In the genomic region with DNA sequence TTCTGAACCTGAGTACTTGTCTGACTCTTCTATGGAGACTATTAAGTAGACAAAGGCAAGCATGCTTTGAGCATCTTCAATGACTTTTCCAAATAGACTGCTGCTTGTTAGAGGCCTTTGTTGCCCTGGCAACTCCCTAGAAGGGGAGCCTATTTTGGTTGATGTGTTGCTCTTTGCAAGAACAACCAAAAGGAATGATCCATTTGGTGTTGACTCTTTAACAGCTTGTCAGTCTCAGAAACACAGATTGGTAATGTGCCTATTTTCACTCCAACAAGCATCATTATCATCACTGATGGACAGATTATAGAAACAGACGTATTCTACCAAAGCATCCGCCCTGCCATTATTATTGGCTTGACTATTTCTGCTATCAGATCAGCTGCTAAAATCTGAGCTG, we compare ENCODE assay signal across 21 mouse cellular contexts.
DNase-seq lines count a peak whose midpoint lies in the region; ATAC-seq and TF ChIP-seq lines count a peak whose summit lies in the region.
"Had no signal": no experiment of that assay in that cellular context is flagged by ENCODE, and none has a peak within 500 bp of the region (broad histone marks: within the 10 kb centered on the region; RNA-seq: fewer than 3 reads in every experiment).

No protein-coding gene starts in this region.

- no peak overlapping the region for H3K4me3 ChIP-seq in forebrain, postnatal 0 days (ENCODE audit: low read depth, low read length)
- no peak overlapping the region for H3K4me3 ChIP-seq in forebrain, embryonic 16.5 days (replicated peaks; ENCODE audit: low read length)
- H3K4me3 ChIP-seq: embryonic facial prominence, embryonic 10.5 days; forebrain, embryonic 15.5 days; heart, embryonic 10.5 days; hindbrain, embryonic 13.5 days had no signal

- H3K27me3 ChIP-seq in forebrain, postnatal 0 days (ENCODE audit: insufficient read depth, low read length): no peaks in the 10 kb centered on the region
- no peaks in the 10 kb centered on the region for H3K27me3 ChIP-seq in forebrain, embryonic 16.5 days (replicated peaks; ENCODE audit: control insufficient read depth, insufficient read depth, low read length)
- H3K27me3 ChIP-seq: CH12.LX; forebrain, embryonic 15.5 days; hindbrain, embryonic 13.5 days had no signal

- no peak overlapping the region for H3K4me2 ChIP-seq in forebrain, postnatal 0 days (ENCODE audit: low read depth)
- H3K4me2 ChIP-seq in forebrain, embryonic 16.5 days (ENCODE audit: low read length): no peak overlapping the region
- H3K4me2 ChIP-seq: forebrain, embryonic 15.5 days; hindbrain, embryonic 13.5 days had no signal

- no peaks in the 10 kb centered on the region for H3K9me3 ChIP-seq in forebrain, postnatal 0 days (ENCODE audit: low read length)
- H3K9me3 ChIP-seq in forebrain, embryonic 16.5 days (ENCODE audit: control insufficient read depth, low read length): no peaks in the 10 kb centered on the region
- H3K9me3 ChIP-seq: embryonic facial prominence, embryonic 10.5 days; forebrain, embryonic 15.5 days; heart, embryonic 10.5 days; hindbrain, embryonic 13.5 days had no signal

- no peaks in the 10 kb centered on the region for H3K36me3 ChIP-seq in forebrain, postnatal 0 days (ENCODE audit: insufficient read depth)
- no peaks in the 10 kb centered on the region for H3K36me3 ChIP-seq in forebrain, embryonic 16.5 days (ENCODE audit: control insufficient read depth, insufficient read depth)
- H3K36me3 ChIP-seq: embryonic facial prominence, embryonic 10.5 days; forebrain, embryonic 15.5 days; heart, embryonic 10.5 days; hindbrain, embryonic 13.5 days had no signal

- no peaks in the 10 kb centered on the region for H3K4me1 ChIP-seq in forebrain, postnatal 0 days (ENCODE audit: insufficient read depth)
- H3K4me1 ChIP-seq in forebrain, embryonic 16.5 days (replicated peaks; ENCODE audit: control insufficient read depth, insufficient read depth, low read length): no peaks in the 10 kb centered on the region
- H3K4me1 ChIP-seq: embryonic facial prominence, embryonic 10.5 days; forebrain, embryonic 15.5 days; hindbrain, embryonic 13.5 days had no signal

- ATAC-seq in forebrain, postnatal 0 days: peak; percentile 72
- ATAC-seq in forebrain, embryonic 16.5 days: no peak
- ATAC-seq: activated CD4-positive, CD25-positive, alpha-beta regulatory T cell, adult 4 months; forebrain, embryonic 15.5 days; hindbrain, postnatal 0 days; Patski had no signal

- whole genome bisulfite sequencing in forebrain, postnatal 0 days: 61% methylated on average over 2 of the region's 2 CpGs
- WGBS in forebrain, embryonic 16.5 days: 71% methylated on average over 2 of the region's 2 CpGs

- H3K27ac ChIP-seq in forebrain, postnatal 0 days (ENCODE audit: low read depth, low read length): no peak overlapping the region
- H3K27ac ChIP-seq in forebrain, embryonic 16.5 days (ENCODE audit: low read length): no peak overlapping the region
- H3K27ac ChIP-seq: embryonic facial prominence, embryonic 10.5 days; forebrain, embryonic 15.5 days; heart, embryonic 10.5 days; hindbrain, embryonic 13.5 days; hindbrain, postnatal 0 days had no signal

- H3K9ac ChIP-seq in forebrain, postnatal 0 days: no peak overlapping the region
- no peak overlapping the region for H3K9ac ChIP-seq in forebrain, embryonic 16.5 days (replicated peaks; ENCODE audit: low read depth, low read length)
- H3K9ac ChIP-seq: forebrain, embryonic 15.5 days; hindbrain, embryonic 13.5 days had no signal

- peak; percentile 36 for DNase-seq in forebrain, postnatal 0 days
- DNase-seq in brain, adult 2 months (ENCODE audit: low read depth, low spot score): peak; percentile 54
- DNase-seq in layer of hippocampus, adult 9-10 months (ENCODE audit: low spot score): peak; percentile 51
- DNase-seq in telencephalon, adult 2 months (ENCODE audit: low read depth, low spot score): peak; percentile 36
- no peak for DNase-seq in lung, postnatal 36 days
- DNase-seq in right cerebral cortex, postnatal 36 days (ENCODE audit: low spot score in 2 of 2): no peak
- DNase-seq: adrenal gland, postnatal 14 days; cerebellum, adult 2 months; cerebellum, postnatal 10 days; gastrocnemius, postnatal 14 days; heart, postnatal 10 days; heart, postnatal 4 days had no signal

- no peak for TF ChIP-seq CTCF in forebrain, postnatal 0 days (IDR thresholded peaks at IDR 0.05; ENCODE audit: low read depth)

Comparison
In these comparisons a context has a peak if more than half of its experiments do, and no peak if none do; other contexts are left out.
1. DNase-seq: peak in forebrain, postnatal 0 days (single experiment), brain, adult 2 months (single experiment), layer of hippocampus, adult 9-10 months (single experiment) and telencephalon, adult 2 months (single experiment); none in lung, postnatal 36 days (single experiment) and right cerebral cortex, postnatal 36 days (0 of 2).